Mouse (Mus musculus): Measurements from ENCODE around the gene Psmb3. TPM values are rescaled to one million over a fixed set of nuclear protein-coding genes. Genes with fewer than 3 reads are reported as not detected.
"Not testable (repeated sequence)": the region's sequence is repeated elsewhere in the genome, so short reads cannot be mapped to it uniquely, and the experiment has no call there.

Psmb3 gene
- polyA plus RNA-seq, 1 experiment from 2014 or later = 359 TPM

- Histone ChIP-seq H3K27me3 (ENCODE audit: control insufficient read depth, insufficient read depth, low read length) (no peaks in the 10 kb centered on the region), H3K36me3 (ENCODE audit: control insufficient read depth, insufficient read depth) (peaks cover 30% of the 10 kb centered on the region), H3K4me1 (ENCODE audit: control insufficient read depth, insufficient read depth, low read length) (peaks cover 13% of the 10 kb centered on the region; the same call in 1 of the 2 replicates), H3K4me3 (ENCODE audit: low read length) (no peak overlapping the region), H3K27ac (ENCODE audit: low read length) (no peak overlapping the region), H3K4me2 (ENCODE audit: low read depth, low read length) (no peak overlapping the region), H3K9ac (ENCODE audit: low read length) (no peak overlapping the region), H3K9me3 (replicated peaks; ENCODE audit: control insufficient read depth, low read length) (no peaks in the 10 kb centered on the region; the same call in 1 of the 2 replicates)
- ATAC-seq (replicated peaks; ENCODE audit: extremely low read depth, insufficient read depth, low FRiP score) = no peak
- WGBS = 82% methylated on average over 26 of the region's 26 CpGs
Measured at GRCm38 (mm10) chr11:97717369-97718280, 14.4 kb downstream of the Psmb3 start.

GRCm38 (mm10) chr11:97718281-97718860 is 15.2 kb downstream of the Psmb3 start:
- H3K4me1 ChIP-seq (ENCODE audit: control insufficient read depth, insufficient read depth, low read length) = peaks cover 13% of the 10 kb centered on the region; the same call in 1 of the 2 replicates
- 67% methylated on average over 15 of the region's 15 CpGs for WGBS
- H3K9me3 ChIP-seq (replicated peaks; ENCODE audit: control insufficient read depth, low read length) = no peaks in the 10 kb centered on the region; the same call in 1 of the 2 replicates
- H3K9ac ChIP-seq (ENCODE audit: low read length) = no peak overlapping the region
- H3K36me3 ChIP-seq (ENCODE audit: control insufficient read depth, insufficient read depth) = peaks cover 31% of the 10 kb centered on the region
- H3K27me3 ChIP-seq (ENCODE audit: control insufficient read depth, insufficient read depth, low read length) = no peaks in the 10 kb centered on the region
- no peak overlapping the region for H3K4me2 ChIP-seq (ENCODE audit: low read depth, low read length)
- no peak overlapping the region for H3K27ac ChIP-seq (ENCODE audit: low read length)
- ATAC-seq (replicated peaks; ENCODE audit: extremely low read depth, insufficient read depth, low FRiP score) = no peak
- no peak overlapping the region for H3K4me3 ChIP-seq (ENCODE audit: low read length)

DNA sequence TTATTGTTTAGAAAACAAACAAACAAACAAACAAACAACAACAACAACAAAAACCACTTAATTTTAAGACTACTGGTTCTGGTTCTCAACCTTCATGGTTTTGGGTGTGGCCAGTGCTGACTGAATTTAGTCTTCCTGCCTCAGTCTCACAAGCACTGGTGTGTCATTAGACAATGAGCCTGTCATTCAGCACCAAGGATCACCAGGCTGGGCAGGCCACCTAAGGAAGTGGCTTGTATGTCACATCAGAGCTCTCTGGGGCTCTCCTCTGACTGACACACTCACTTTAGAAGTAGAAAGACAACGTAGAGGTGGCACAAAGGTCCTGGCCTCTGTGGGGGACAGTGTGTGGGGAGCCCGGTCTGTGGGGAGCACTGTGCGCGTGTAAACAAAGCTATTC is 15.8 kb downstream of the Psmb3 start:
- no peak for ATAC-seq (replicated peaks; ENCODE audit: extremely low read depth, insufficient read depth, low FRiP score)
- Histone ChIP-seq H3K9ac (ENCODE audit: low read length) (no peak overlapping the region), H3K27ac (ENCODE audit: low read length) (no peak overlapping the region), H3K27me3 (ENCODE audit: control insufficient read depth, insufficient read depth, low read length) (no peaks in the 10 kb centered on the region), H3K4me2 (ENCODE audit: low read depth, low read length) (no peak overlapping the region), H3K9me3 (replicated peaks; ENCODE audit: control insufficient read depth, low read length) (no peaks in the 10 kb centered on the region; the same call in 1 of the 2 replicates), H3K4me1 (ENCODE audit: control insufficient read depth, insufficient read depth, low read length) (0 out of 2 replicates have a peak, but pooled peaks cover 7% of the 10 kb centered on the region), H3K4me3 (ENCODE audit: low read length) (no peak overlapping the region), H3K36me3 (ENCODE audit: control insufficient read depth, insufficient read depth) (peaks cover 28% of the 10 kb centered on the region)
- 82% methylated on average over 4 of the region's 4 CpGs for WGBS

- no peak for ATAC-seq (replicated peaks; ENCODE audit: extremely low read depth, insufficient read depth, low FRiP score)
- Histone ChIP-seq H3K36me3 (ENCODE audit: control insufficient read depth, insufficient read depth) (peaks cover 39% of the 10 kb centered on the region), H3K9me3 (replicated peaks; ENCODE audit: control insufficient read depth, low read length) (no peaks in the 10 kb centered on the region; the same call in 1 of the 2 replicates), H3K27ac (ENCODE audit: low read length) (no peak overlapping the region), H3K4me2 (ENCODE audit: low read depth, low read length) (no peak overlapping the region), H3K4me1 (ENCODE audit: control insufficient read depth, insufficient read depth, low read length) (0 out of 2 replicates have a peak, but pooled peaks cover 1% of the 10 kb centered on the region), H3K27me3 (ENCODE audit: control insufficient read depth, insufficient read depth, low read length) (no peaks in the 10 kb centered on the region), H3K4me3 (ENCODE audit: low read length) (no peak overlapping the region), H3K9ac (ENCODE audit: low read length) (no peak overlapping the region)
- 89% methylated on average over 4 of the region's 4 CpGs for WGBS
Measured at GRCm38 (mm10) chr11:97721338-97721737, 18.1 kb downstream of the Psmb3 start.

GRCm38 (mm10) chr11:97723709-97724108 is 20.5 kb downstream of the Psmb3 start:
- Histone ChIP-seq H3K27me3 (ENCODE audit: control insufficient read depth, insufficient read depth, low read length) (no peaks in the 10 kb centered on the region), H3K4me1 (ENCODE audit: control insufficient read depth, insufficient read depth, low read length) (no peaks in the 10 kb centered on the region), H3K4me2 (ENCODE audit: low read depth, low read length) (no peak overlapping the region), H3K27ac (ENCODE audit: low read length) (no peak overlapping the region), H3K4me3 (ENCODE audit: low read length) (no peak overlapping the region), H3K9ac (ENCODE audit: low read length) (no peak overlapping the region), H3K36me3 (ENCODE audit: control insufficient read depth, insufficient read depth) (peaks cover 50% of the 10 kb centered on the region), H3K9me3 (replicated peaks; ENCODE audit: control insufficient read depth, low read length) (no peaks in the 10 kb centered on the region; the same call in 1 of the 2 replicates)
- peak; percentile 60; the same call in 1 of the 2 replicates for ATAC-seq (replicated peaks; ENCODE audit: extremely low read depth, insufficient read depth, low FRiP score)
- WGBS = 77% methylated on average over 7 of the region's 7 CpGs

- no peak overlapping the region for H3K4me3 ChIP-seq (ENCODE audit: low read length)
Measured at GRCm38 (mm10) chr11:97728311-97728710, 25.1 kb downstream of the Psmb3 start.

GRCm38 (mm10) chr11:97728730-97729129 is 25.5 kb downstream of the Psmb3 start:
- no peaks in the 10 kb centered on the region for H3K9me3 ChIP-seq (replicated peaks; ENCODE audit: control insufficient read depth, low read length)
- ATAC-seq (replicated peaks; ENCODE audit: extremely low read depth, insufficient read depth, low FRiP score) = 0 out of 2 replicates have a peak, but pooled peaks have one; percentile 18
- no peak overlapping the region for H3K27ac ChIP-seq (ENCODE audit: low read length)
- no peak overlapping the region for H3K9ac ChIP-seq (ENCODE audit: low read length)
- no peak overlapping the region for H3K4me2 ChIP-seq (ENCODE audit: low read depth, low read length)
- H3K4me1 ChIP-seq (ENCODE audit: control insufficient read depth, insufficient read depth, low read length) = no peaks in the 10 kb centered on the region
- no peak overlapping the region for H3K4me3 ChIP-seq (ENCODE audit: low read length)
- peaks cover 44% of the 10 kb centered on the region for H3K36me3 ChIP-seq (ENCODE audit: control insufficient read depth, insufficient read depth)
- H3K27me3 ChIP-seq (ENCODE audit: control insufficient read depth, insufficient read depth, low read length) = no peaks in the 10 kb centered on the region
- WGBS = 60% methylated on average over 7 of the region's 7 CpGs

More at GRCm38 (mm10) chr11:97728311-97728710, 25.1 kb downstream of the Psmb3 start:
- no peak overlapping the region for H3K9ac ChIP-seq (ENCODE audit: low read length)
- no peaks in the 10 kb centered on the region for H3K27me3 ChIP-seq (ENCODE audit: control insufficient read depth, insufficient read depth, low read length)
- ATAC-seq (replicated peaks; ENCODE audit: extremely low read depth, insufficient read depth, low FRiP score) = 0 out of 2 replicates have a peak, but pooled peaks have one; percentile 7
- no peak overlapping the region for H3K4me2 ChIP-seq (ENCODE audit: low read depth, low read length)
- peaks cover 44% of the 10 kb centered on the region for H3K36me3 ChIP-seq (ENCODE audit: control insufficient read depth, insufficient read depth)
- no peak overlapping the region for H3K27ac ChIP-seq (ENCODE audit: low read length)
- no peaks in the 10 kb centered on the region for H3K4me1 ChIP-seq (ENCODE audit: control insufficient read depth, insufficient read depth, low read length)
- 63% methylated on average over 7 of the region's 7 CpGs for WGBS
- H3K9me3 ChIP-seq (replicated peaks; ENCODE audit: control insufficient read depth, low read length) = no peaks in the 10 kb centered on the region

DNA sequence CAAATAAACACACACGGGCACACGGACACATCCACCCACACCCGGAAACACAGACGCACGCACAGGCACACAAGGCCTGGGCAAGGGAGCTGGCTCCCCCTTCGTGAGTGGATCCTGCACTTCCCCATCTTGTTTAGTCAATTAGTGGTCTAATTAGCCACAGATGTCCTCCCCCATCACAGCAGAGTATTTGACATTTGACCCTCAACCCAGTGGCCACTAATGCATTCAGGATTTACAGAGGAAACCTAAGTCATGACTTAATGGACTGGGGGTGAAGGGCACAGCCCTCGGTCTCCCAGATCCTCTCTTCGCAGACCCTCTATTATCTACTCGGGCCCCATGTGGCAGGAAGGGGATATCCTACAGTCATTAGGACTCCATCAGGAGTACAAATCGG is 30.5 kb downstream of the Psmb3 start:
- no peaks in the 10 kb centered on the region for H3K27me3 ChIP-seq (ENCODE audit: control insufficient read depth, insufficient read depth, low read length)
- H3K4me2 ChIP-seq (ENCODE audit: low read depth, low read length) = no peak overlapping the region
- H3K36me3 ChIP-seq (ENCODE audit: control insufficient read depth, insufficient read depth) = peaks cover 18% of the 10 kb centered on the region
- no peak overlapping the region for H3K9ac ChIP-seq (ENCODE audit: low read length)
- H3K4me1 ChIP-seq (ENCODE audit: control insufficient read depth, insufficient read depth, low read length) = no peaks in the 10 kb centered on the region
- H3K27ac ChIP-seq (ENCODE audit: low read length) = no peak overlapping the region
- H3K4me3 ChIP-seq (ENCODE audit: low read length) = no peak overlapping the region
- 53% methylated on average over 10 of the region's 10 CpGs for WGBS
- H3K9me3 ChIP-seq (replicated peaks; ENCODE audit: control insufficient read depth, low read length) = no peaks in the 10 kb centered on the region
- no peak for ATAC-seq (replicated peaks; ENCODE audit: extremely low read depth, insufficient read depth, low FRiP score)

DNA sequence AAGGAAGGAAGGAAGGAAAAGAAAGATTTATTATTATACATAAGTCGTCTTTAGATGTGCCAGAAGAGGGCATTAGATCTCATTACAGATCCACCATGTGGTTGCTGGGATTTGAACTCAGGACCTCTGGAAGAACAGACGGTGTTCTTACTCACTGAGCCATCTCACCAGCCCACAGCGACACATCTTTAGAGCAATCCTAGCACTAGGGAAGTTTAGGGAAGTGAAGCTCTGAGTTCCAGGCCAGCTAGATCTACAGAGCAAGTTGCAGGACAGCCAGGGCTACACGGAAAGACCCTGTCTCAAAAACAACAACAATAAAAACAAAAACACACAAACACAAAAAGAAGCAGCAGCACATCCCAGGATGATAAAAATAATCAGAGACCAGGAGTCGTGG is 31.6 kb downstream of the Psmb3 start:
- H3K4me3 ChIP-seq (ENCODE audit: low read length); H3K27me3 ChIP-seq (ENCODE audit: control insufficient read depth, insufficient read depth, low read length); H3K9ac ChIP-seq (ENCODE audit: low read length); H3K9me3 ChIP-seq (replicated peaks; ENCODE audit: control insufficient read depth, low read length); H3K4me2 ChIP-seq (ENCODE audit: low read depth, low read length); ATAC-seq (replicated peaks; ENCODE audit: extremely low read depth, insufficient read depth, low FRiP score); H3K4me1 ChIP-seq (ENCODE audit: control insufficient read depth, insufficient read depth, low read length); H3K27ac ChIP-seq (ENCODE audit: low read length): not testable (repeated sequence)
- WGBS = 86% methylated on average over 5 of the region's 5 CpGs
- H3K36me3 ChIP-seq (ENCODE audit: control insufficient read depth, insufficient read depth) = peaks cover 18% of the 10 kb centered on the region
